Mouse (Mus musculus) embryo, embryonic 10 days (tissue): ENCODE measurements at regions not wholly inside any gene's neighbourhood (a gene's known extent, or its start where the extent isn't known, plus 50 kb on each side); places are given as distances from the start of the nearest gene placed in this dataset.

ENCODE experiments used
- DNase-seq: peaks from one replicate; pipeline ENCODE4 v3.0.0-alpha.2; 2015; ENCODE audit warnings: low spot score

GRCm38 (mm10) chr13:114237391-114237790 lies 150.7 kb downstream of the Ndufs4 start:
- no peak for DNase-seq

- DNase-seq = no peak
Observed at GRCm38 (mm10) chr13:114235892-114236291, 152.2 kb downstream of the Ndufs4 start.

- DNase-seq = no peak
Observed at GRCm38 (mm10) chr13:114232203-114232602, 155.9 kb downstream of the Ndufs4 start.

- no peak for DNase-seq
Observed at GRCm38 (mm10) chr13:114230557-114230956, 157.5 kb downstream of the Ndufs4 start.

GRCm38 (mm10) chr13:114227046-114227445 lies 161.0 kb downstream of the Ndufs4 start:
- no peak for DNase-seq

GRCm38 (mm10) chr13:114226291-114226925 lies 161.7 kb downstream of the Ndufs4 start:
- peak; percentile 13 for DNase-seq

- DNase-seq = no peak
Observed at GRCm38 (mm10) chr13:114219870-114220492, 168.1 kb downstream of the Ndufs4 start.

- DNase-seq = no peak
Observed at GRCm38 (mm10) chr13:114215044-114215443, 173.0 kb downstream of the Ndufs4 start.
